Mouse (Mus musculus) adrenal gland (tissue): ENCODE data around the gene G3bp2.

Source experiments
- intact Hi-C: fragments of 180-260 bp; cut with DNase I; formaldehyde crosslinking; loops from one replicate; pipeline ENCODE4 v1.15.1; 2025

Gene G3bp2

DNA sequence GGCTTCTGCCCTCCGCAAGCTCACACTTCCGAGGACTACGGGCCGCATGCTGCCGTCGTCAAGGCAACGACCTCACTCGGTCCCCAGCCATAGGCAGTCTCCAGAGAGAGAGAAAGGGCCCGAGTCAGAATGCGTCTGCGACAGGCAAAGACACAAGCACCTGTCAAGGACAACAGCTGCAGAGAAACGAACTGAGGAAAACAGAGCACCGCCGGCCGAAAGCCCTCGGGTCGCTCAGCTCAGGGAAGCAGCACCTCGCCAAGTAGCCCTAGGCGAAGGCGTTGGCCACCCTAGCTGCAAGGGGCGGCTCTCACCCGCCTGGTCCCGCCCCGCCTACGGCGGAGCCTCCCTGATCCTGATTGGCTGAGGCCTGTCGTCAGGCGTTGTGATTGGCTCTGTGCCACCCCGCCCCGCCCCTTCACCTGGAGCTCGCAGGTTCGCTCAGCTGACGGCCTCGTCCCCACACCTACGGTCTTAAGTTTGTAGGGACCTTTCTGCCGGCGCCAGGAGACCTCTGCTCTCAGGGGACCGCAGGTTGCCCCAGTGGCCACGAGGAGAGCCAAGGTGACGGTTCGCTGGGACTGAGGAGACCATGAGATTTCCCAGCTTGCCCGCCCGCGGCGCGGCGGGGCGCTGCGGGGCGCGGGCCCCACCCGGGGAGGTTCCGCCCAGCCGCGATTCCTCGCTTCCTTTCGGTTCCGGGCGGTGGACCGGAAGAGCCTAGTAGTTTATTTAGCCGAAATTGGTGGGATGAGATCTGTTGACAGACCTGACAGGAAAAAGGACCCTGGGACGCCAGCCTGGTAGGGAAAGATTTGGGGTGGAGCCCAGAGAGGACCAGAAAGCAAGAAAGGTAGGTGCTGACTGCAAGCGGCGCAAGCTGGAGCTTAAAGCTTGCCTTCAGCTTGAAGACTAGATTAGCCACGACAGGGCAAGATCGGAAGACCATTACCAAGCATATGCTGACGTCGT, 40.9 kb downstream of the G3bp2 start:
- intact Hi-C loops = loop anchor here (5.0 kb wide), 1 partner anchor 80 kb away; the partner anchor contains the start of gene Rchy1

DNA sequence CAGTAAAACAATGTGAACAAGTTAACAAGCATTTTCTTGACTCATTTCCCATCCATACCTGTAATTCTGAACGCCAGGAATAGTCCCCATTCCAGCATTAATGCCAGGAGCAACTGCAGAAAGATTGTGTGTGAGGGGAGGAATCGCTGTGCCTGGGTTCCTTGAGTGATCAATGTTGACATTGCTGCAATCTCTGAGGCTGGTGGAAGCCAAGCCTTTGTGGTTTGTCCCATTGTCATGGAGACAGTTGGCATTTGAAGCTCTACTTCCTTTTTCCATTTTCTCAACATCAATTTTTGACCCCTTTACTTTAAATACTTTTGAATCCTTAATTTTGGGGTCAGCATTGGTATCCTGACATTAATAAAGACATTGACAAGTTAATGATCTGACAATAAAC, 63.6 kb downstream of the G3bp2 start:
- intact Hi-C loops = no loop called here

DNA sequence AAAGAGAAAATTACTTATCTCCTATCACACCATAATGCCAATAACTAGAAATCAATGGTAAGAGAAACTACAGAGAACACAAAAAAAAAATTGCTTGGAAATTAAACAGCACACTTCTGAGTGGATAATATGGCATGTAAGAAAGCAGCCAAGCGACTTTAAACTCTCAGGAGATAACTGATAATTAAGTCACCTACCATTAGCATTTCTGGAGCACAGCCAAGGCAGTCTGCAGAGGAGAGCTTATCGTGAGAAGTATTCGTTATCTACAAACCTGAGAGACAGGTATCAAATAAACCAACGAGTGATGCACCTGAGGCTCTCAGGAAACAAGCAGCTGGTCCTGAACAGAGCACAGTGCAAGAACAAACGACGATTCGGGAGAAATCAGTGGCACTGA, 71.8 kb downstream of the G3bp2 start:
- intact Hi-C loops = no loop called here

DNA sequence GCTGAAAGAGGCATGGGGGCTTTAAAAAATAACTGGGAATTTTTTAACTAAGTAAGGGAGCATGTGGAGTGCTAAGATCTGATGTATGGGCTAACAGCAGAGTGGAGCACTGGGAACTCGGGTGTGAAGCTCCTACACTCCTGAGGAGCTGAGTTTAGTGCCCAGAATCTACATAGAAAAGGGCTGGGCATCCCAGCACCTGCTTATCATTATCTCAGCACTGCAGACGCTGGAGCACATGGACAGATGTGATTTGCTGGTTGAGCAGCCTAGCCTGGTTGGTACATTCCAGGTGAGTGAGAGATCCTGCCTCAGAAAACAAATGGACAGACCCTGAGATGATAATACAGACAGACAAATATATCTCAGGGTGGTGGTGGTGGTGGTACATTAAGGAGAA, 73.7 kb downstream of the G3bp2 start:
- intact Hi-C loops = no loop called here

DNA sequence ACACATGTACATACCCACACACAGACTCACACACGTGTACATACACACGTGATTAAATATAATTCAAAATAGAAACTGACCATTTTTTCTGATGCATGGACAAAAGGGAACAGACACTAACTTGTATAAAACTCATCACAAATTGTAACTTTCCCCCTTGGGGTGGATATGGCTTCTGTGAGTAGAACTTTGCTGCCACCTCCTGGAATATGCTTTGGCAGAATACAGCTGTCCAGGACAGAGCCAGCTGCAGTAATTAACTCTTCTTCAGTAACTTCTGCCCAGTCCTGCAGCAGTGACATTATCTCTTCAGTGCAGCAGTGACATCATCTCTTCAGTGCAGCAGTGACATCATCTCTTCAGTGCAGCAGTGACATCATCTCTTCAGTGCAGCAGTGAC, 80.5 kb downstream of the G3bp2 start:
- intact Hi-C loops = no loop called here
